Mouse (Mus musculus): ENCODE results near the gene Tnfrsf21. TPM values are rescaled to one million over a fixed set of nuclear protein-coding genes. Genes with fewer than 3 reads are reported as not detected.

The Tnfrsf21 gene
- 17.4 and 18.7 TPM in 2 replicates for polyA plus RNA-seq (2014; fragmentation: Nextera tagmentation; extraction: Ambion mirVana)

- WGBS = under 1% methylated on average over 80 of the region's 80 CpGs
- ATAC-seq (replicated peaks; ENCODE audit: low FRiP score, low TSS enrichment, low read depth) (peak; percentile 93), DNase-seq (ENCODE audit: low spot score) (peak; percentile 93)
- peak within 1 kb of the TSS; percentile 74 for H3K4me3 ChIP-seq (ENCODE audit: low read depth, low read length)
- H3K27ac ChIP-seq (ENCODE audit: low read depth) = peak within 1 kb of the TSS; percentile 70
- H3K9me3 ChIP-seq (ENCODE audit: control insufficient read depth, low read length) = no peaks in the 10 kb centered on the region
- no peaks in the 10 kb centered on the region for H3K27me3 ChIP-seq (replicated peaks; ENCODE audit: control insufficient read depth, insufficient read depth, low read length)
- peak within 1 kb of the TSS; percentile 73 for H3K9ac ChIP-seq (ENCODE audit: low read length)
- H3K36me3 ChIP-seq (ENCODE audit: control insufficient read depth, insufficient read depth, low read length) = no peaks in the 10 kb centered on the region
- no peaks in the 10 kb centered on the region; the same call in 1 of the 2 replicates for H3K4me1 ChIP-seq (replicated peaks; ENCODE audit: control insufficient read depth, insufficient read depth, low read length)
- peak within 1 kb of the TSS; percentile 92 for H3K4me2 ChIP-seq (ENCODE audit: low read length)
Observed at GRCm38 (mm10) chr17:43016371-43017331, at the start of gene Tnfrsf21. TSS of gene Tnfrsf21 (plus strand) at chr17:43016555.

- Histone ChIP-seq H3K4me3 (ENCODE audit: low read depth, low read length) (no peak overlapping the region), H3K9ac (ENCODE audit: low read length) (no peak overlapping the region), H3K36me3 (ENCODE audit: control insufficient read depth, insufficient read depth, low read length) (no peaks in the 10 kb centered on the region), H3K4me2 (ENCODE audit: low read length) (no peak overlapping the region), H3K9me3 (ENCODE audit: control insufficient read depth, low read length) (no peaks in the 10 kb centered on the region), H3K4me1 (replicated peaks; ENCODE audit: control insufficient read depth, insufficient read depth, low read length) (no peaks in the 10 kb centered on the region), H3K27me3 (replicated peaks; ENCODE audit: control insufficient read depth, insufficient read depth, low read length) (no peaks in the 10 kb centered on the region), H3K27ac (ENCODE audit: low read depth) (no peak overlapping the region)
- ATAC-seq (replicated peaks; ENCODE audit: low FRiP score, low TSS enrichment, low read depth) (no peak), DNase-seq (ENCODE audit: low spot score) (no peak)
- WGBS = 79% methylated on average over 2 of the region's 2 CpGs
Observed at GRCm38 (mm10) chr17:42968174-42968573, 48.2 kb upstream of the Tnfrsf21 start.

- Histone ChIP-seq H3K9ac (ENCODE audit: low read length) (no peak overlapping the region), H3K36me3 (ENCODE audit: control insufficient read depth, insufficient read depth, low read length) (no peaks in the 10 kb centered on the region), H3K27me3 (replicated peaks; ENCODE audit: control insufficient read depth, insufficient read depth, low read length) (no peaks in the 10 kb centered on the region), H3K4me3 (ENCODE audit: low read depth, low read length) (no peak overlapping the region), H3K4me2 (ENCODE audit: low read length) (no peak overlapping the region), H3K27ac (ENCODE audit: low read depth) (no peak overlapping the region), H3K9me3 (ENCODE audit: control insufficient read depth, low read length) (no peaks in the 10 kb centered on the region), H3K4me1 (replicated peaks; ENCODE audit: control insufficient read depth, insufficient read depth, low read length) (no peaks in the 10 kb centered on the region)
- 61% methylated on average over 18 of the region's 18 CpGs for WGBS
- ATAC-seq (replicated peaks; ENCODE audit: low FRiP score, low TSS enrichment, low read depth) = no peak
- peak; percentile 51 for DNase-seq (ENCODE audit: low spot score)
Observed at GRCm38 (mm10) chr17:42975312-42975996, 40.9 kb upstream of the Tnfrsf21 start.

- Histone ChIP-seq H3K9me3 (ENCODE audit: control insufficient read depth, low read length) (no peaks in the 10 kb centered on the region), H3K4me2 (ENCODE audit: low read length) (no peak overlapping the region), H3K9ac (ENCODE audit: low read length) (no peak overlapping the region), H3K4me3 (ENCODE audit: low read depth, low read length) (no peak overlapping the region), H3K27ac (ENCODE audit: low read depth) (no peak overlapping the region), H3K27me3 (replicated peaks; ENCODE audit: control insufficient read depth, insufficient read depth, low read length) (no peaks in the 10 kb centered on the region), H3K36me3 (ENCODE audit: control insufficient read depth, insufficient read depth, low read length) (no peaks in the 10 kb centered on the region), H3K4me1 (replicated peaks; ENCODE audit: control insufficient read depth, insufficient read depth, low read length) (no peaks in the 10 kb centered on the region)
- ATAC-seq (replicated peaks; ENCODE audit: low FRiP score, low TSS enrichment, low read depth) = no peak
- 65% methylated on average over 7 of the region's 7 CpGs for WGBS
- DNase-seq (ENCODE audit: low spot score) = peak; percentile 43
Observed at GRCm38 (mm10) chr17:42977766-42978165, 38.6 kb upstream of the Tnfrsf21 start.

- no peaks in the 10 kb centered on the region for H3K27me3 ChIP-seq (replicated peaks; ENCODE audit: control insufficient read depth, insufficient read depth, low read length)
- 55% methylated on average over 4 of the region's 4 CpGs for WGBS
- H3K4me1 ChIP-seq (replicated peaks; ENCODE audit: control insufficient read depth, insufficient read depth, low read length) = no peaks in the 10 kb centered on the region
- H3K27ac ChIP-seq (ENCODE audit: low read depth) = no peak overlapping the region
- H3K9me3 ChIP-seq (ENCODE audit: control insufficient read depth, low read length) = no peaks in the 10 kb centered on the region
- H3K9ac ChIP-seq (ENCODE audit: low read length) = no peak overlapping the region
- no peak overlapping the region for H3K4me2 ChIP-seq (ENCODE audit: low read length)
- no peak overlapping the region for H3K4me3 ChIP-seq (ENCODE audit: low read depth, low read length)
- peak; percentile 46 for DNase-seq (ENCODE audit: low spot score)
- ATAC-seq (replicated peaks; ENCODE audit: low FRiP score, low TSS enrichment, low read depth) = no peak
- H3K36me3 ChIP-seq (ENCODE audit: control insufficient read depth, insufficient read depth, low read length) = no peaks in the 10 kb centered on the region
Observed at GRCm38 (mm10) chr17:42978345-42978744, 38.0 kb upstream of the Tnfrsf21 start.

GRCm38 (mm10) chr17:42981806-42982205, 34.5 kb upstream of the Tnfrsf21 start:
- H3K4me1 ChIP-seq (replicated peaks; ENCODE audit: control insufficient read depth, insufficient read depth, low read length) = no peaks in the 10 kb centered on the region
- no peak for DNase-seq (ENCODE audit: low spot score)
- H3K4me2 ChIP-seq (ENCODE audit: low read length) = no peak overlapping the region
- no peak overlapping the region for H3K9ac ChIP-seq (ENCODE audit: low read length)
- 55% methylated on average over 3 of the region's 3 CpGs for WGBS
- no peak overlapping the region for H3K27ac ChIP-seq (ENCODE audit: low read depth)
- ATAC-seq (replicated peaks; ENCODE audit: low FRiP score, low TSS enrichment, low read depth) = no peak; the same call in 1 of the 2 replicates
- H3K36me3 ChIP-seq (ENCODE audit: control insufficient read depth, insufficient read depth, low read length) = no peaks in the 10 kb centered on the region
- H3K27me3 ChIP-seq (replicated peaks; ENCODE audit: control insufficient read depth, insufficient read depth, low read length) = no peaks in the 10 kb centered on the region
- H3K4me3 ChIP-seq (ENCODE audit: low read depth, low read length) = no peak overlapping the region
- no peaks in the 10 kb centered on the region for H3K9me3 ChIP-seq (ENCODE audit: control insufficient read depth, low read length)

- H3K27ac ChIP-seq (ENCODE audit: low read depth) = no peak overlapping the region
- no peak for ATAC-seq (replicated peaks; ENCODE audit: low FRiP score, low TSS enrichment, low read depth)
- H3K4me1 ChIP-seq (replicated peaks; ENCODE audit: control insufficient read depth, insufficient read depth, low read length) = no peaks in the 10 kb centered on the region
- no peak overlapping the region for H3K4me2 ChIP-seq (ENCODE audit: low read length)
- DNase-seq (ENCODE audit: low spot score) = no peak
- WGBS = 57% methylated on average over 4 of the region's 4 CpGs
- no peak overlapping the region for H3K9ac ChIP-seq (ENCODE audit: low read length)
- no peak overlapping the region for H3K4me3 ChIP-seq (ENCODE audit: low read depth, low read length)
- H3K27me3 ChIP-seq (replicated peaks; ENCODE audit: control insufficient read depth, insufficient read depth, low read length) = no peaks in the 10 kb centered on the region
- H3K9me3 ChIP-seq (ENCODE audit: control insufficient read depth, low read length) = no peaks in the 10 kb centered on the region
- no peaks in the 10 kb centered on the region for H3K36me3 ChIP-seq (ENCODE audit: control insufficient read depth, insufficient read depth, low read length)
Observed at GRCm38 (mm10) chr17:42982568-42982967, 33.8 kb upstream of the Tnfrsf21 start.

GRCm38 (mm10) chr17:42985837-42986589, 30.3 kb upstream of the Tnfrsf21 start:
- DNase-seq (ENCODE audit: low spot score) = no peak
- Histone ChIP-seq H3K36me3 (ENCODE audit: control insufficient read depth, insufficient read depth, low read length) (no peaks in the 10 kb centered on the region), H3K27me3 (replicated peaks; ENCODE audit: control insufficient read depth, insufficient read depth, low read length) (no peaks in the 10 kb centered on the region), H3K27ac (ENCODE audit: low read depth) (no peak overlapping the region), H3K9me3 (ENCODE audit: control insufficient read depth, low read length) (no peaks in the 10 kb centered on the region), H3K4me3 (ENCODE audit: low read depth, low read length) (no peak overlapping the region), H3K4me1 (replicated peaks; ENCODE audit: control insufficient read depth, insufficient read depth, low read length) (no peaks in the 10 kb centered on the region), H3K9ac (ENCODE audit: low read length) (no peak overlapping the region), H3K4me2 (ENCODE audit: low read length) (no peak overlapping the region)
- no peak for ATAC-seq (replicated peaks; ENCODE audit: low FRiP score, low TSS enrichment, low read depth)
- WGBS = 41% methylated on average over 9 of the region's 9 CpGs
